Mouse (Mus musculus): Measurements from ENCODE around the gene Abhd12.

DNA sequence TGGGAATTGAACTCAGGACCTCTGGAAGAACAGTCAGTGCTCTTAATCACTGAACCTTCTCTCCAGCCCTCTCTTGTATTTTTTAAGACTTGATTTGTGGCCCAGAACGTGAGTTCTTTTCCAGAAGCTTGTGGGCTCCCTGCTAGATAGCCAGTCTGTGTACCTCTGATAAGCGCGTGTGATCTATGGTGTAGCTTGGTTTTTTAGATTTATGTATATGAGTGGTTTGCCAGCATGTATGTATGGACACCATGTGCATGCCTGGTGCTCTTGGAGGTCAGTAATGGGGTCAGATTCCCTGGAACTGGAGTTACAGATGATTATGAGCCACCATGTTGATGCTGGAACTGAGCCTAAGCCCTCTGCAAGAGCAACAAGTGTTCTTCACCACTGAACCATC lies 16.0 kb upstream of the Abhd12 start:
- no peak for TF ChIP-seq POLR2A (IDR thresholded peaks at IDR 0.05; ENCODE audit: control insufficient read depth, low read depth, low read length)
- no peak for TF ChIP-seq CTCF (IDR thresholded peaks at IDR 0.05; ENCODE audit: control insufficient read depth, insufficient read depth, insufficient replicate concordance, low read depth, low read length)
